Mouse (Mus musculus): Measurements from ENCODE around the gene Ptprg.

DNA sequence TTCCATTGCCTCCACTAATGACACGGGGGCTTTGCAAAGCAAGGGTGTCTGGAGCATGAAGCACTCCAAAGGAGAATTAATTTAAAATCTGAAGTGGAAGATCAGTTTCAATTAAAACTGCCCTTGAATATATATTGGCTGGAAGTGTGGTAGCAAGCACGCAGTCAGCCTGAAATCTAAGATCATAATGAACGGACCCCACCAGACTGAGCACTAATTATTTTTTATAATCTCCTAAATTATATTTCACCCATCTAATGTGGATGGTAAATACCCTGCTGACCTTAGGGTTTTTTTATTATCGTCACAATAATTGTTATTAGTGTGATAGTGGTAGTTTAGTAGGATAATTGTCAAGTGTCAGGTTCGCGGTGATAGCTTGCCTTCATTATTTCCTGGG is 397.0 kb downstream of the Ptprg start:
- TF ChIP-seq POLR2A (IDR thresholded peaks at IDR 0.05; ENCODE audit: borderline replicate concordance, insufficient read depth, low read length) = no peak
- no peak for TF ChIP-seq CTCF (IDR thresholded peaks at IDR 0.05; ENCODE audit: borderline replicate concordance, insufficient read depth, low read depth, low read length)

Measured in cerebellum, adult 2 months (tissue).